18 mouse cellular contexts compared by ENCODE assay signal in the genomic region with DNA sequence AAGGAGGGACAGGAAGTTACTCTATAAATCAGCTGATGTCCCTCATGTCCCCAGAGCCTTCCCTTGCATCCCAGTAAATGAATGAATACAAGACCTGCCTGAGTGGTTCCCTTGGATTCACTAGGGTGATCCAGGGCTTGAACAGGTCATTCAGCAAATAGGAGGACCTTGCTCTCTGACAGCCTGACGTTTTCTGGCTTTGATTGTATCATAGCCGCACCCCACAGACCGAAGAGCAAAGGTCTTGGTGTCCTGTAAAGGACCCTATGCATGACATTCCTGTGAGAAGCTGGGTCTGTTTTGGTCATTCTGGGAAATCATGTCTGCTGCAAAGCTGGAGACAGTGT. TPM values are rescaled to one million over a fixed set of nuclear protein-coding genes. Genes with fewer than 3 reads are reported as not detected.
DNase-seq lines count a peak whose midpoint lies in the region; ATAC-seq lines count a peak whose summit lies in the region.
"Had no signal": no experiment of that assay in that cellular context is flagged by ENCODE, and none has a peak within 500 bp of the region (broad histone marks: within the 10 kb centered on the region; RNA-seq: fewer than 3 reads in every experiment).

No protein-coding gene starts in this region.

- H3K4me1 ChIP-seq in heart, embryonic 13.5 days, result peaks cover 26% of the 10 kb centered on the region
- H3K4me1 ChIP-seq in brown adipose tissue, adult 24 weeks (ENCODE audit: control insufficient read depth, insufficient read depth, insufficient read length, low read length), result peaks cover 9% of the 10 kb centered on the region

- H3K27ac ChIP-seq in heart, embryonic 13.5 days (replicated peaks), result peak overlapping the region; percentile 68
- peak overlapping the region; percentile 24 for H3K27ac ChIP-seq in brown adipose tissue, adult 24 weeks (replicated peaks; ENCODE audit: low read depth, low read length)
- H3K27ac ChIP-seq: stomach, postnatal 0 days had no signal

- H3K4me3 ChIP-seq in heart, embryonic 13.5 days, result no peak overlapping the region
- no peak overlapping the region for H3K4me3 ChIP-seq in brown adipose tissue, adult 24 weeks (ENCODE audit: insufficient read depth, low read depth, low read length)

- ATAC-seq in heart, embryonic 13.5 days (ENCODE audit: extremely low read depth, insufficient number of reproducible peaks, low FRiP score, low TSS enrichment), result no peak
- ATAC-seq: forebrain, embryonic 14.5 days; hindbrain, embryonic 16.5 days; Patski had no signal

- no peak overlapping the region for H3K4me2 ChIP-seq in heart, embryonic 13.5 days

- H3K27me3 ChIP-seq in heart, embryonic 13.5 days (replicated peaks), result no peaks in the 10 kb centered on the region
- H3K27me3 ChIP-seq: Patski had no signal

- WGBS in heart, embryonic 13.5 days, result 60% methylated on average over 3 of the region's 3 CpGs

- no peaks in the 10 kb centered on the region for H3K36me3 ChIP-seq in heart, embryonic 13.5 days

- no peak for DNase-seq in heart, postnatal 10 days
- DNase-seq in kidney, adult 8-10 months, result peak; percentile 36 to 39
- DNase-seq in kidney, postnatal 25 days, result no peak
- peak; percentile 40 to 46 for DNase-seq in kidney, postnatal 36 days
- no peak for DNase-seq in frontal cortex, postnatal 10 days (ENCODE audit: low spot score in 2 of 2)
- DNase-seq: adrenal gland, postnatal 36 days; cerebellum, adult 9-11 months; left cerebral cortex, postnatal 4 days; midbrain, embryonic 14.5 days; thymus, postnatal 25 days had no signal

- H3K9me3 ChIP-seq in heart, embryonic 13.5 days, result 0 out of 2 replicates have a peak, but pooled peaks cover 2% of the 10 kb centered on the region

- intact Hi-C loops in heart, postnatal 10 days (cut with DNase I), result no loop called here

- H3K9ac ChIP-seq in heart, embryonic 13.5 days, result no peak overlapping the region

RNA-seq across cellular contexts. Expression of a gene that starts 34.5 kb away (rescaled TPM):
- 0.62 and 5.1 TPM in 2 replicates for polyA plus RNA-seq in heart, embryonic 13.5 days (2015; fragmentation: Nextera tagmentation; extraction: Ambion mirVana)
- total RNA-seq in heart, postnatal 10 days (2021), result not detected
- polyA plus RNA-seq in brown adipose tissue, adult 24 weeks (2012; ENCODE audit: insufficient read depth, insufficient read length, missing spikeins), result 1.1 TPM in 1 of 2 replicates, not detected in the other
- total RNA-seq: heart, postnatal 14 days; layer of hippocampus, adult 18-20 months had no signal
- polyA plus RNA-seq: forebrain, embryonic 14.5 days; hindbrain, embryonic 16.5 days; midbrain, embryonic 14.5 days had no signal

Comparison
In these comparisons a context has a peak if more than half of its experiments do, and no peak if none do; other contexts are left out.
1. DNase-seq: peak in kidney, adult 8-10 months (2 of 2) and kidney, postnatal 36 days (2 of 2); none in heart, postnatal 10 days (0 of 2), kidney, postnatal 25 days (0 of 2) and frontal cortex, postnatal 10 days (0 of 2).